Mouse (Mus musculus): Measurements from ENCODE around the gene H2bfm.
"Not testable (repeated sequence)": the region's sequence is repeated elsewhere in the genome, so short reads cannot be mapped to it uniquely, and the experiment has no call there.

The H2bfm gene

DNA sequence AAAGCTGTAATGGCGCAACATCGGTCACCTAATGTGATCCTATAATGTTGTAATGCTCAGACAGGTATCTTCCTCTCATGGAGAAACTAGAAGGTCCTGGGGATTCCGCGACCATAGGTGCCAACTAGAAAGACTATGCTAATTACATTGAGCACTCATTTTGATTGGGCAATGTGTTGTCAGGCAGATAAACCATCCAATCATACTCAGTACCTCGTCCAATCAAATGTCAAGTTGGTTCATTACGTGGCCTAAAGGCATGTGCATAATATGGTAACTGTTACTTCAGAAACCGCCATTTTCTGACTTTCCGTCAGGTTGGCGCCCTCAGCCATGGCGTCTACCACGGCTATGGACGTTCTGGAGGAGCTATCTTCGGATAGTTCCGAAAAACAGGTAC lies at the start of gene H2bfm:
Gene H2bfm (plus strand): TSS at position 295 of the 400 bp plus-strand sequence.
- no peak for DNase-seq (ENCODE audit: low spot score in 2 of 2)

DNA sequence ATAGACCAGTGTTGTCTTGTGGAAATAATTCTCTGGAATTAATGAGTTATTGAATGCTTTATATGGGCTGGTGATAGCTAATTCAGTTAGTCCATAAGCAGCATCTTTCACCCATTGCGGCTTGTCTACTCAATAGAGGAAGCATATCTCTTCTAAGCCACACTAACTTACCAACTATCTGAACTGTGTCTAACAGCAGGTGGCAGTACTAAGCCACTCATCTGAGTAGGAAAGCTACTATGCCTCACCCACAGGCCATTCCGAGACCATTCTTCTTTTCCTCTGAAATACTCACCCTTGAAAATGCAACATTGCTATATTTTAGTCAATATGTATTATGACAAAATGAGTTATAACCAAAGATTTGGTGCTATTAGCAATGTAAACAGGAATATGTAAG lies 31.4 kb upstream of the H2bfm start:
- DNase-seq (ENCODE audit: low spot score in 2 of 2): peak; percentile 1 to 10

DNA sequence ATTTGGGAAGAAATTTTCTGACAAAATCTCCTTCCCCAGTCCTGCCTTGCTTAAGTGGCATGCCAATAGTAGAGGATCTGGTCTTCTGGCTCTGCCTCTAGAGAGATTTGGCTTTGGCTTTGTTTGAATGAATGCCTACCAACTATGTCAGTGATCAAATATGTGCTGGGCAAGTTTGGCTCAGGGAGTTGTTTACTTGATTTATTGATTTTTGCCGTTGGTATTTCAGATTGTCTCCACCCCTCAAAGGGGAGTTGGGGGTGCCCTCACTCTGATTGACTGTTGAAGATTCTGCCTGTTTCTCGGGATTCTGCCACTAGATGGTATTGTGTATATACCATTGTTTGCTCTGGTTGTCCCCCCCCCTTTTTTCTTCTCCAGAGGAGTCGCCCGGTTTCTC lies 22.8 kb upstream of the H2bfm start:
- DNase-seq (ENCODE audit: low spot score in 2 of 2): no peak

DNA sequence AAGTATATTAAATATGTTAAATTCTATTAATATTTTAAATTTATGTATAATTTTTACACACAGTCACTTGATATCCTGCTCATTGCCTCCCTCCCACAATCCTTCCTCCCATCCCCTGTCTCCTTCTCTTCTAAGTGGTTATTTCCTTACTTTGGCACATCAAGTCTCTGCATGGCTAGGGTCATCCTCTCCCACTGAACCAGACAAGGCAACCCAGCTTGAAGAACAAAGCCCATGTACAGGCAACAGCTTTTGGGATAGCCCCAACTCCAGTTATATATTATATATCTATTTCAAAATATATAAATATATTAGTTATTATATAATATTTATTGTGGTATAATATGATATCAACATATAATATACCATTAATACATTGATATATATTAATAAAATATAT lies 1.3 kb upstream of the H2bfm start:
- no peak for DNase-seq (ENCODE audit: low spot score in 2 of 2)

DNA sequence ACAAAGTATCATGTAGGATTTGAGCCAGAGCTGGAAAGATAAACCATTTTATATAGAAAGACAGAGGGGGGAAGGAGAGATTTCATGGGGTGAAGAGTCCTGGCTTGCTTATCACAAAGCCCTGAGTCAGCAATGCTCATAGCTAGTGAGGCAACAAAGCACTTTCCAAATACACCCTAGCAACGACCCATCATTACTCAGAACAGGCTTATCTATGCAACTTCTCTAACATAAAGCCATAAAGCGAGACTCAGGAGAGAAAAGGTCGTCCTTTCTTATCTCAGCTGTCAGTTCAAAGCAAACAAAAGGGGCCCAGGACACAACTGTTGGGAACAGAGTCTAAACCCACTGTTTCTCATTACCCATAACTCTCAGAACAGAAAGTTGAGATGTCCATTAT lies 10.9 kb downstream of the H2bfm start:
- DNase-seq (ENCODE audit: low spot score in 2 of 2): no peak

DNA sequence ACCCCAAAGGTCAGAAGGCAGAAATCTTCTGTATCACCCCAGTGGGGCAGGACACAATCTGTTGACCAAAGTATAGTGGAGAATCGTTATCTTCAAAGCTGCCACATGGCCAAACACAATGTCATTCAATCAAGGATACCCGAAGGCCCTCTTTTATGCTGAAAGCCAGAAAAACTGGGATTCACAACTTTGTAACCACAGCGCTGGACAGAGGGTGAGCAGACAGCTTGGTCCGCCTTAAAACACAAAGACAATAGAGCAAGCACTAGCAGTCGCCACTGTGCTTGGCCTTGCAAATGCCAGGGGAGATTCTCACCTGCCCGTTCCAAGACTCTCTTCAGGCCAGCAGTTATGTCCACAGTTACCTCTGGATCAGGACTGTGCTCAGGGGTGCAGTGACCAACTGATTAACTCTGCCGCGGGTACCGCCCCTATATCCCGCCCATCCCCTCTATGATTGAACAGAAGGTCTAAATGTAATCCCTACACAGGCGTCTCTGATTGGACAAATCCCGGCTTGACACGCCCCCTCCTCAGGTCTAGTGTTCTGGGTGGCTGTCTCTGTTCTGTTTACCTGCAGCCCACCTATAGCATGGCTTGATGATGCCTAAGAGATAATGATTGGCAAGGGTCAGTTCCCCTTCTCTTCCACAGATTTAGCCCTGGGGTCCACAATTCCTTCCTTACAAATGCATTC lies 30.6 kb downstream of the H2bfm start:
- peak; percentile 82 to 85 for DNase-seq (ENCODE audit: low spot score in 2 of 2)

DNA sequence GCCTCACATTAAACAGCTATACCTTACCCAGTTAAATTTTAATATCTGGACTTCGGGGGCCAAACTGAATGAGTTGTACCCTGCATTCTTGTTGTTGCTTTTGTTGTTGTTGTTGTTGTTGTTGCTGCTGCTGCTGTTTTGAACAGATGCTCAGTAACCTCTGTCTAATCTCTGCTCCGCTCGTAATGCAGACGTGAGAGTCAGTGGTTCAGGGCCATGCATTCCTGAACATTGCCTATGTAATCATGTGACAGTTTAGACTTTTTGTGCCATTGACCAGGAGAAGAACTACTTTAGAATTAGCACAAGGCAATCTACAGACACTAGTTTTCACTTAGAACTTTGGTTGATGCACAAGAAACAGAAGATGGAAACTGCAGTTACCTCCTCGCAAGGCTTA lies 31.2 kb downstream of the H2bfm start:
- not testable (repeated sequence) for DNase-seq (ENCODE audit: low spot score in 2 of 2)

DNA sequence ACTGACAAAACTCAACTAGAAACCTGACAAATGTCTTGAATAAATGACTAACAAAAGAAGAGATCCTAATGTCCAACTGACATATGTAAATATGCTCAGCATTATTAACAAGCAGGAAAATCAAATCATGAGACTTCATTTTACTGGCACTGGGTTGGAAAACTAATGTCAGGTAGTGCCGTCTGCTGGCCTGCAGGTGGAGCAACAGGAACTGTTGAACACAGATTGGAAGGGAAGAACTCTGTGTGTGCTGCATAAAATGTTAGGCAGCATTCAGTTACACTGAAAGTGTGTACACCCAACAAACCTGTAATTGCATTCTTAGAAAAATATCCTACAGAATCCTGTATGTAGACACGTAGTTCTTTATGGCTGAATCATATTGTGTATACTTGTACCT lies 32.6 kb downstream of the H2bfm start:
- peak in 1 of 2 experiments; percentile 7 for DNase-seq (ENCODE audit: low spot score in 2 of 2)

DNA sequence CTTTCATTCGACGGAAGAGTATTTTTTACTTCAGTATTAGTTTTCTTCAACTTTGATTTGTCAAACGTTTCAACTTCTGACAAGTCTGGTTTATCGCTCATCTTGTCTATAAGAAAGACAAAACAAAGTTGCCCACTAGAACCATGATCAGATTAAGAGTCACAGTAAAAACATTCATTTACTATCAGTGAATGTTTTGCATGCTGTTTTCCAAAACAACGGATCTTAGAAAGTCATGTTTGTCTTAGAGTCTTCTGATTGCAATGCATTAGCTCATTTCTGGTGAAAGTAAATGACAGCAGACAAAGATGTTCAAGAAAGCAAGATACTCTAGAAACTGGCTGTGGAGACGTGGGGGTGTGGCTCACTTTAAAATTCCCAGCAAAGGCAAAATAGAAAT lies 48.3 kb downstream of the H2bfm start, which contains the start of gene Tmsb15b2:
Gene Tmsb15b2 (minus strand): TSS at position 101 of the 400 bp plus-strand sequence.
- not testable (repeated sequence) for DNase-seq (ENCODE audit: low spot score in 2 of 2)

DNA sequence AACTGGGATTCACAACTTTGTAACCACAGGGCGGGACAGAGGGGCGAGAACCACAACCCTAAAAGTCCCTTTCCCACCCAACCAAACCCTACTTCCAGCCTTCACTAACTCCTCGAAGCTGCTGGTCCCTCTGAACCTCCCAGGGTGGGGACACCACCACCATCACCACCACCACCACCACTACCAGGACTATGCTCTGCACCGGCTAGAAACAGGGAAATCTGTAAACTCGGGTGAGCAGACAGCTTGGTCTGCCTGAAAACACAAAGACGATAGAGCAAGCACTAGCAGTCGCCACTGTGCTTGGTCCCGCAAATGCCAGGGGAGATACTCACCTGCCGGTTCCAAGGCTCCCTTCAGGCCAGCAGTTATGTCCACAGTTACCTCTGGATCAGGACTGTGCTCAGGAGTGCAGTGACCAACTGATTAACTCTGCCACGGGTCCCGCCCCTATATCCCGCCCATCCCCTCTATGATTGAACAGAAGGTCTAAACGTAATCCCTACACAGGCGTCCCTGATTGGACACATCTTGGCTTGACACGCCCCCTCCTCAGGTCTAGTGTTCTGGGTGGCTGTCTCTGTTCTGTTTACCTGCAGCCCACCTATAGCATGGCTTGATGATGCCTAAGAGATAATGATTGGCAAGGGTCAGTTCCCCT lies 49.4 kb downstream of the H2bfm start, which contains the start of the genes Tmsb15l and Tmsb15b1:
Gene Tmsb15l (minus strand): TSS at position 446 of the 661 bp plus-strand sequence.
Gene Tmsb15b1 (minus strand): TSS at position 451 of the 661 bp plus-strand sequence.
- DNase-seq (ENCODE audit: low spot score in 2 of 2): peak; percentile 44 to 82
